Mouse (Mus musculus) MEL (cell line): ENCODE measurements around the gene Arsg. TPM values are rescaled to one million over a fixed set of nuclear protein-coding genes. Genes with fewer than 3 reads are reported as not detected.

Source experiments
- DNase-seq: peaks from one replicate; pipeline ENCODE4 v3.0.0; 2011; ENCODE audit warnings: low read depth, low spot score
- H3K27ac ChIP-seq: 2 replicates; pipeline ENCODE4 v1.5.1; 2012; ENCODE audit warnings: low read depth, mild to moderate bottlenecking, control low read depth, low read length, moderate library complexity; ENCODE audit not compliant: control insufficient read depth
- H3K27me3 ChIP-seq, 2 experiments: fragments of 150-350 bp in 1 of 2; sonication (generic) in 1 of 2; 2 replicates each; pipeline ENCODE4 v1.6.1; 2012; ENCODE audit warnings: low read length in 2 of 2, mild to moderate bottlenecking in 2 of 2, improper control_type of control experiment in 1 of 2, moderate library complexity in 1 of 2; ENCODE audit not compliant: insufficient read depth in 2 of 2, control insufficient read depth in 1 of 2
- H3K36me3 ChIP-seq, 2 experiments: 2 replicates each; pipeline ENCODE4 v1.6.1; 2012 to 2014; ENCODE audit warnings: low read length in 2 of 2, improper control_type of control experiment in 1 of 2, inconsistent platforms in 1 of 2, mild to moderate bottlenecking in 1 of 2; ENCODE audit not compliant: insufficient read depth in 2 of 2, control insufficient read depth in 1 of 2
- H3K4me1 ChIP-seq, 2 experiments: fragments of 150-350 bp in 1 of 2; sonication (generic) in 1 of 2; 2 replicates each; pipeline ENCODE4 v1.6.1; 2012; ENCODE audit warnings: low read length in 2 of 2, improper control_type of control experiment in 1 of 2, mild to moderate bottlenecking in 1 of 2; ENCODE audit not compliant: insufficient read depth in 2 of 2, control insufficient read depth in 1 of 2
- H3K4me3 ChIP-seq, 2 experiments: fragments of 150-350 bp in 1 of 2; sonication (generic) in 1 of 2; 2 replicates each; pipeline ENCODE4 v1.5.1; 2012; ENCODE audit warnings: low read depth in 2 of 2, low read length in 2 of 2, mild to moderate bottlenecking in 2 of 2, moderate library complexity in 2 of 2, control low read depth in 1 of 2, improper control_type of control experiment in 1 of 2; ENCODE audit not compliant: control insufficient read depth in 1 of 2, insufficient read depth in 1 of 2
- H3K79me2 ChIP-seq: 2 replicates; pipeline ENCODE4 v1.6.1; 2012; ENCODE audit warnings: mild to moderate bottlenecking, low read length, moderate library complexity; ENCODE audit not compliant: control insufficient read depth, poor library complexity, insufficient read depth
- H3K9ac ChIP-seq: 2 replicates; pipeline ENCODE4 v1.6.1; 2012; ENCODE audit warnings: low read depth, mild to moderate bottlenecking, control low read depth, low read length, moderate library complexity; ENCODE audit not compliant: control insufficient read depth, poor library complexity, severe bottlenecking
- H3K9me3 ChIP-seq: fragments of 150-350 bp; sonication (generic); replicated peaks from 2 replicates; pipeline ENCODE4 v1.6.1; 2012; ENCODE audit warnings: mild to moderate bottlenecking, low read length, improper control_type of control experiment, moderate library complexity; ENCODE audit not compliant: insufficient read depth
- BHLHE40 ChIP-seq: IDR thresholded peaks from 2 replicates; pipeline ENCODE4 v1.6.1; 2012; ENCODE audit warnings: low read depth, mild to moderate bottlenecking, inconsistent platforms, low read length, improper control_type of control experiment, borderline replicate concordance
- E2F4 ChIP-seq: IDR thresholded peaks from 2 replicates; pipeline ENCODE4 v1.6.1; 2011; ENCODE audit warnings: low read depth, low read length, improper control_type of control experiment, borderline replicate concordance
- EP300 ChIP-seq, 2 experiments: IDR thresholded peaks; 2 replicates each; pipeline ENCODE4 v1.6.1; 2011; ENCODE audit warnings: improper control_type of control experiment in 2 of 2, low read length in 2 of 2, low read depth in 1 of 2, mild to moderate bottlenecking in 1 of 2
- ETS1 ChIP-seq: IDR thresholded peaks from 2 replicates; pipeline ENCODE4 v1.6.1; 2012; ENCODE audit warnings: low read depth, mild to moderate bottlenecking, inconsistent platforms, low read length, improper control_type of control experiment, moderate library complexity
- GATA1 ChIP-seq: IDR thresholded peaks from 2 replicates; pipeline ENCODE4 v1.6.1; 2011; ENCODE audit warnings: low read depth, low read length, improper control_type of control experiment
- HCFC1 ChIP-seq: IDR thresholded peaks from 2 replicates; pipeline ENCODE4 v1.6.1; 2012; ENCODE audit warnings: low read depth, mild to moderate bottlenecking, inconsistent platforms, low read length, improper control_type of control experiment, moderate library complexity
- KAT2A ChIP-seq: conservative IDR thresholded peaks from 2 replicates; pipeline ENCODE4 v1.6.1; 2012; ENCODE audit warnings: low read depth, low read length, improper control_type of control experiment, inconsistent platforms
- MAX ChIP-seq: IDR thresholded peaks from 2 replicates; pipeline ENCODE4 v1.6.1; 2011; ENCODE audit warnings: low read length, improper control_type of control experiment
- MXI1 ChIP-seq: IDR thresholded peaks from 2 replicates; pipeline ENCODE4 v1.6.1; 2011; ENCODE audit warnings: mild to moderate bottlenecking, low read depth, low read length, improper control_type of control experiment
- MYC ChIP-seq: IDR thresholded peaks from 2 replicates; pipeline ENCODE4 v1.6.1; 2011; ENCODE audit warnings: low read depth, mild to moderate bottlenecking, low read length, improper control_type of control experiment, moderate library complexity
- POLR2AphosphoS2 ChIP-seq: IDR thresholded peaks from 2 replicates; pipeline ENCODE4 v1.6.1; 2011; ENCODE audit warnings: low read length, improper control_type of control experiment
- POLR2AphosphoS5 ChIP-seq: IDR thresholded peaks from 2 replicates; pipeline ENCODE4 v1.6.1; 2012; ENCODE audit warnings: low read depth, borderline replicate concordance, mild to moderate bottlenecking, inconsistent platforms, low read length, moderate library complexity, mixed read lengths
- RCOR1 ChIP-seq: IDR thresholded peaks from 2 replicates; pipeline ENCODE4 v1.6.1; 2012; ENCODE audit warnings: low read depth, mild to moderate bottlenecking, inconsistent platforms, low read length, improper control_type of control experiment
- SMC3 ChIP-seq: IDR thresholded peaks from 2 replicates; pipeline ENCODE4 v1.6.1; 2011; ENCODE audit warnings: low read depth, low read length, improper control_type of control experiment
- TAL1 ChIP-seq: IDR thresholded peaks from 2 replicates; pipeline ENCODE4 v1.6.1; 2012; ENCODE audit warnings: mild to moderate bottlenecking, inconsistent platforms, low read length, moderate library complexity, mixed read lengths
- TBP ChIP-seq: IDR thresholded peaks from 2 replicates; pipeline ENCODE4 v1.8.0; 2011; ENCODE audit warnings: low read depth, low read length, improper control_type of control experiment
- TCF12 ChIP-seq: IDR thresholded peaks from 2 replicates; pipeline ENCODE4 v1.6.1; 2014; ENCODE audit warnings: low read depth, mild to moderate bottlenecking, inconsistent platforms, low read length, improper control_type of control experiment, moderate library complexity
- UBTF ChIP-seq: IDR thresholded peaks from 2 replicates; pipeline ENCODE4 v1.6.1; 2012; ENCODE audit warnings: low read depth, mild to moderate bottlenecking, inconsistent platforms, low read length, improper control_type of control experiment, moderate library complexity, borderline replicate concordance; ENCODE audit not compliant: insufficient read depth
- USF1 ChIP-seq: IDR thresholded peaks from 2 replicates; pipeline ENCODE4 v1.6.1; 2014; ENCODE audit warnings: low read depth, mild to moderate bottlenecking, inconsistent platforms, low read length, improper control_type of control experiment, moderate library complexity
- USF2 ChIP-seq, 2 experiments: IDR thresholded peaks; 2 replicates each; pipeline ENCODE4 v1.6.1; 2011 to 2012; ENCODE audit warnings: improper control_type of control experiment in 2 of 2, low read length in 2 of 2, borderline replicate concordance in 1 of 2, inconsistent platforms in 1 of 2, low read depth in 1 of 2, mild to moderate bottlenecking in 1 of 2; ENCODE audit not compliant: insufficient read depth in 1 of 2
- ZKSCAN1 ChIP-seq: IDR thresholded peaks from 2 replicates; pipeline ENCODE4 v1.6.1; 2012; ENCODE audit warnings: low read depth, mild to moderate bottlenecking, inconsistent platforms, low read length, improper control_type of control experiment, moderate library complexity
- polyA plus RNA-seq, 2 experiments: library from polyadenylated mRNA; stranded (reverse) in 1 of 2; unstranded in 1 of 2; fragments of >175 nt in 1 of 2; fragments of >200 nt in 1 of 2; gene quantifications; 2 replicates each; pipeline versions ENCODE4 v1.2.1 to v1.2.4; 2012; ENCODE audit warnings: low replicate concordance in 2 of 2, low read depth in 1 of 2; ENCODE audit not compliant: insufficient read length in 2 of 2, insufficient read depth in 1 of 2, missing spikeins in 1 of 2
- total RNA-seq: library from RNA; depleted of rRNA; stranded (reverse); fragments of 300-350 nt; gene quantifications from 2 replicates; pipeline ENCODE4 v1.2.3, GENCODE M21; 2012

Arsg gene
- total and polyA plus RNA-seq, 3 experiments, result 3.9 to 5.2 TPM; not detected in 1

DNA sequence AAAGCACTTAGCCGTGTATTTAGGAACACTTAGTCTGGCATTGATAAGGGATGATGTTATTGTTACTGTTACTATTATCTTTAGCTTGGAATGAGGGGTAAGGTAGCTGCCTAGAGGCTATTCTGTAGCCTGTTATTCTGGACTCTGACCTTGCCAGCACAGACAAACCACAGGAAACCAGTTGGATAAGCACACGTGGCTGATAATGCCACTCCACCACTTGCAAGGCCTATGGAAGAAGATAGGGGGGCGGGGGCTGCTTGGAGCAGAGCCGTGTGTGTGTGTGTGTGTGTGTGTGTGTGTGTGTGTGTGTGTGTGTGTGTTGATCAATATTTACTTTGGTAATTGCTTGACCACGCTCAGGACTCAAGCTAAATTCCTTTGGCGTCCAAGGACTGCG is 72.1 kb downstream of the Arsg start:
- Histone ChIP-seq H3K36me3 (peaks cover 0 to 25% of the 10 kb centered on the region in 2 experiments; a peak in 2 of 4 replicates), H3K4me3 (peak overlapping the region; percentile 17 to 43), H3K4me1 (peaks cover 26 to 39% of the 10 kb centered on the region in 2 experiments), H3K9ac (peak overlapping the region; percentile 6), H3K27me3 (no peaks in the 10 kb centered on the region), H3K27ac (peak overlapping the region; percentile 8; the same call in 1 of the 2 replicates), H3K79me2 (no peaks in the 10 kb centered on the region)
- peak; percentile 74 for DNase-seq
- TF ChIP-seq MAX, result peak; percentile 64; the same call in 1 of the 2 replicates
- peak; percentile 56; the same call in 1 of the 2 replicates for TF ChIP-seq USF1
- TF ChIP-seq TAL1, result peak; percentile 58
- TF ChIP-seq TCF12, result peak; percentile 89
- TF ChIP-seq ETS1, result peak; percentile 79
- TF ChIP-seq MYC, result 0 out of 2 replicates have a peak, but pooled peaks have one; percentile 51
- TF ChIP-seq RCOR1, result peak; percentile 55
- TF ChIP-seq ZKSCAN1, result no peak
- peak; percentile 69; the same call in 1 of the 2 replicates for TF ChIP-seq MXI1
- peak; percentile 84 to 87 for TF ChIP-seq EP300 (IDR thresholded peaks at IDR 0.05; ENCODE audit: low read depth in 1 of 2, low read length in 2 of 2)
- no peak for TF ChIP-seq E2F4
- 0 out of 2 replicates have a peak, but pooled peaks have one; percentile 39 for TF ChIP-seq TBP
- TF ChIP-seq POLR2AphosphoS2, result no peak
- TF ChIP-seq GATA1, result peak; percentile 82
- peak; percentile 75; the same call in 1 of the 2 replicates for TF ChIP-seq BHLHE40
- TF ChIP-seq UBTF, result no peak
- TF ChIP-seq, all 39 proteins: peak for 12
- no peaks in the 10 kb centered on the region for H3K9me3 ChIP-seq

DNA sequence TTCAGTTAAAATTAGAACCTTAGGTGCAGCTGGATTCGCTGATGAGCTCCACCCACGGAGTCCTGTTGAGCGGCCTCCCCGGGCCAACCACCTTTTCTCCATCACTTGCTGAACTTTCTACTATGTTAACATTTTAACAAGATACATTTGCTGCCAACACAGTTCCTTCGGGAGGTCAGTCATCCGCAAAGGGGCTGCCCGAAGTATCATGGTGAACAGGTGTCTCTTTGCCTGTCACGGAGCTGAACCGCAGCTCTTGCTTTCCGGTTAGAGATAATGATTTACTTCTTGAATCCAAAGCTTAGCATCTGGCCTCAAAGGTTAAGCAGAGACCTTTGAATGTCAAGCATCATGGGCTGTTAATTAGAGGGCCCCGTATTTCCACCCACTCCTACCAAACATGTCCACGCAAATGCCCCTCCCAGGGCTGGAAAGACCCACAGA is 72.5 kb downstream of the Arsg start:
- H3K9ac ChIP-seq, result peak overlapping the region; percentile 6
- peaks cover 0 to 27% of the 10 kb centered on the region in 2 experiments; a peak in 2 of 4 replicates for H3K36me3 ChIP-seq
- H3K4me3 ChIP-seq, result peak overlapping the region; percentile 17 to 43
- H3K9me3 ChIP-seq, result no peaks in the 10 kb centered on the region
- TF ChIP-seq TCF12 (peak; percentile 71), POLR2AphosphoS5 (no peak), RCOR1 (peak; percentile 52), TAL1 (0 out of 2 replicates have a peak, but pooled peaks have one; percentile 10), USF2 (IDR thresholded peaks at IDR 0.05; ENCODE audit: borderline replicate concordance in 1 of 2, insufficient read depth in 1 of 2, low read depth in 1 of 2, low read length in 2 of 2) (no peak), ETS1 (peak; percentile 62), MXI1 (no peak; the same call in 1 of the 2 replicates), HCFC1 (no peak), SMC3 (no peak), BHLHE40 (no peak), KAT2A (no peak), EP300 (IDR thresholded peaks at IDR 0.05; ENCODE audit: low read depth in 1 of 2, low read length in 2 of 2) (peak; percentile 57; a peak in 3 of 4 replicates), GATA1 (peak; percentile 72; the same call in 1 of the 2 replicates)
- peak overlapping the region; percentile 8; the same call in 1 of the 2 replicates for H3K27ac ChIP-seq
- DNase-seq, result peak; percentile 64
- H3K4me1 ChIP-seq, result peaks cover 30 to 42% of the 10 kb centered on the region in 2 experiments
- H3K27me3 ChIP-seq, result no peaks in the 10 kb centered on the region
- no peaks in the 10 kb centered on the region for H3K79me2 ChIP-seq
